Mouse (Mus musculus): Measurements from ENCODE around the gene Rhoh. TPM values are rescaled to one million over a fixed set of nuclear protein-coding genes. Genes with fewer than 3 reads are reported as not detected.

The Rhoh gene
- polyA plus RNA-seq, 1 experiment from 2014 or later = 2.2 TPM

DNA sequence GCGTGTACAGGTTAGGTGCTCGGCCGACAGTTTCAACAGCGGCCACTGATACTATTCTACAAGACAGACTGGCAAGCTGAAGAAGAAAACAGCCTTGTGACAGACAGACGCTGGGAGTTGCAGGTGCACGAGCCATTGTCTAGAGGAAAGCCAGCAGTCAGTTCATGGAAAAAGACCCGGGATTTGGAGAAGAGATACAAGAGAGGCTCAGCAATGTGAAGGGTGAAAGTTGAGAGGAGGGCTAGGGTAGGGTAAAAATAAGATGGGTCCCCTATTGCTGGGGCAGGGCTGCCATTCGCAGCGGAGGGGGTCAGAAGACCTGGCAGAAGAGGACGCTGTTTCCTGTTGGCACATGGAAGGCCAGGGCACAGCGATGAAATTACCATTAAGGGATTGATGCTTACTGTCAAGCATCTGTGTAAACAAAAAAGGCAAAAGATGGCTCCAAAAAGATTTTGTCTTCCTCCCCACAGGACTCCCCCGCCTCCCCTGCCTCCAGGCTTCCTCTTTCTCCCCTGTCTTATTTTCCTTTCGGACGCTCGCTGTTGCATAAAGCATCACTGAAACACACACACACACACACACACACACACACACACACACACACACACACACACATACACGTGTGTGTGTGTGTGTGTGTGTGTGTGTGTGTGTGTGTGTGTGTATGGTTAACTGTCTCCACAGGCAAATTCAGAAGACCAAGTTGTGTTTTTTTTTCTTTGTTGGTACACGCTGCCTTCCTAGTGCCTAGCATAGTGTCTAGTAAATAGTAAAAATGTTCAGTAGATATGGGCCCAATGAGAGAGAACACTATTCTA lies 4.2 kb upstream of the Rhoh start:
- no peak overlapping the region for H3K27ac ChIP-seq (ENCODE audit: low read length)
- no peak overlapping the region for H3K4me3 ChIP-seq (ENCODE audit: low read depth, low read length)
- 58% methylated on average over 16 of the region's 17 CpGs for WGBS (ENCODE audit: insufficient replicate concordance)
- H3K4me1 ChIP-seq (ENCODE audit: control insufficient read depth, low read depth, low read length) = no peaks in the 10 kb centered on the region
- no peaks in the 10 kb centered on the region for H3K27me3 ChIP-seq (ENCODE audit: control insufficient read depth, insufficient read depth, low read depth, low read length)
- H3K9me3 ChIP-seq (replicated peaks; ENCODE audit: control insufficient read depth, low read length) = no peaks in the 10 kb centered on the region
- no peak overlapping the region for H3K4me2 ChIP-seq (ENCODE audit: low read depth, low read length)
- no peaks in the 10 kb centered on the region for H3K36me3 ChIP-seq (ENCODE audit: control insufficient read depth, insufficient read depth)
- no peak overlapping the region for H3K9ac ChIP-seq (ENCODE audit: low read depth, low read length)
- ATAC-seq (ENCODE audit: low read depth) = no peak

DNA sequence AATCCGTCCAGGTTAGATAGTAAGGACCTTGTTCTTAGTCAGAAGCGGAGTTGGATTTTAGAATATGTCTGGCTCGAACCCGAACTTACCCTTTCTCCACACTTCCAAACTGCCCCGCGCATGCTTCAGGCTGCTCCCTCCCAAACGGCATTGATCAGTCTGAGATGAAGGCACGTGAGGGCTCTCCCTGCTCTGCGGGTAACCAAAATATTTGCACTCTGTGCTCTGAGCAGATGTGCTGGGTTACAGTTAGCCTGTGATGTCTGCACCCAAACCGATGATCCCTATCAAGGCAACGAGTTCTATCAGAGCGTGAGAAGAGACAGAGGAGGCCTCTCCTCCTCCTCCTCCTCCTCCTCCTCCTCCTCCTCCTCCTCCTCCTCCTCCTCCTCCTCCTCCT lies 3.1 kb upstream of the Rhoh start:
- WGBS (ENCODE audit: insufficient replicate concordance) = 42% methylated on average over 12 of the region's 12 CpGs
- no peak for ATAC-seq (ENCODE audit: low read depth)

DNA sequence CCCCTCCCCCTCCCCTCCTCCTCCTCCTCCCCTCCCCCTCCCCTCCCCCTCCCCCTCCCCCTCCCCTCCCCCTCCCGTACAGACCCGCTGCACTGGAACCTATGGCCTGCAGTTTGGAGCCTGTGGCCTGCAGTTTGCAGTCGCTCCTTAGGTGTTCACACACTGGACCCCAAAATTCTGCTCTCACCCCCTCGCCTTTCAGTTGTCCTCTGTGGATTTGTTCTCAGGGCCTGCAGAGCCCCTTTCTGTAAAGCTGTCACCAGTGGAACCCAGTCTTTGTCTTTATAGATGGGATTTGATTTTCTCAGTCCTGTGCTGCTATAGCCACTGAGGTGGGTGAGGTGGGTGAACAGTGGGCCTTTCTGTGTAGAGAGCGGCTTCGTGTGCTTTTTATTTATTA lies 2.7 kb upstream of the Rhoh start:
- Histone ChIP-seq H3K36me3 (ENCODE audit: control insufficient read depth, insufficient read depth) (no peaks in the 10 kb centered on the region), H3K4me1 (ENCODE audit: control insufficient read depth, low read depth, low read length) (no peaks in the 10 kb centered on the region), H3K27me3 (ENCODE audit: control insufficient read depth, insufficient read depth, low read depth, low read length) (no peaks in the 10 kb centered on the region), H3K4me2 (ENCODE audit: low read depth, low read length) (no peak overlapping the region), H3K9ac (ENCODE audit: low read depth, low read length) (no peak overlapping the region), H3K9me3 (replicated peaks; ENCODE audit: control insufficient read depth, low read length) (no peaks in the 10 kb centered on the region), H3K4me3 (ENCODE audit: low read depth, low read length) (no peak overlapping the region), H3K27ac (ENCODE audit: low read length) (no peak overlapping the region)
- no peak for ATAC-seq (ENCODE audit: low read depth)
- WGBS (ENCODE audit: insufficient replicate concordance) = 63% methylated on average over 4 of the region's 6 CpGs

More for the DNA sequence above, 3.1 kb upstream of the Rhoh start:
- H3K4me2 ChIP-seq (ENCODE audit: low read depth, low read length) = no peak overlapping the region
- no peaks in the 10 kb centered on the region for H3K36me3 ChIP-seq (ENCODE audit: control insufficient read depth, insufficient read depth)
- H3K27me3 ChIP-seq (ENCODE audit: control insufficient read depth, insufficient read depth, low read depth, low read length) = no peaks in the 10 kb centered on the region
- H3K9me3 ChIP-seq (replicated peaks; ENCODE audit: control insufficient read depth, low read length) = no peaks in the 10 kb centered on the region
- H3K27ac ChIP-seq (ENCODE audit: low read length) = no peak overlapping the region
- no peaks in the 10 kb centered on the region for H3K4me1 ChIP-seq (ENCODE audit: control insufficient read depth, low read depth, low read length)
- H3K4me3 ChIP-seq (ENCODE audit: low read depth, low read length) = no peak overlapping the region
- no peak overlapping the region for H3K9ac ChIP-seq (ENCODE audit: low read depth, low read length)

DNA sequence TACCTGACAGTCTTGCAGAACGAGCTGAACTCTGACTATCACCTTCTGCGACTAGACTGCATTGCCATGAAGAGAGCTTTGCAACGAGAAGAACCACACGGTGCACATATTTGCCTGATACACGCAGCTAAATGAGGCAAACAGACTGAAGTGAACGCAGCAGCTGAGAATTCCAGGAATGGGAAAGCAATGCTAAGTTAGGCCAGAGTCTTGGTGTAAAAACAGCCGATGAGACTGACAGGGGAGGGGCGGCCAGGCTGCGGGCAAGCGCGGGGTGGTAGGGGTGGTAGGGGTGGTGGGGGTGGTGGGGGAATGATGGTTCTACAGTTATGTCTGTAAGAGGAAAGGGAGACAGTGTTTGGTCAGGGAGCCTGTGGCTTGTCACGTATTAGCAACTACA lies 2.1 kb upstream of the Rhoh start:
- no peak overlapping the region for H3K27ac ChIP-seq (ENCODE audit: low read length)
- no peaks in the 10 kb centered on the region for H3K9me3 ChIP-seq (replicated peaks; ENCODE audit: control insufficient read depth, low read length)
- H3K4me1 ChIP-seq (ENCODE audit: control insufficient read depth, low read depth, low read length) = no peaks in the 10 kb centered on the region
- H3K4me2 ChIP-seq (ENCODE audit: low read depth, low read length) = no peak overlapping the region
- no peak overlapping the region for H3K4me3 ChIP-seq (ENCODE audit: low read depth, low read length)
- H3K27me3 ChIP-seq (ENCODE audit: control insufficient read depth, insufficient read depth, low read depth, low read length) = no peaks in the 10 kb centered on the region
- no peak for ATAC-seq (ENCODE audit: low read depth)
- H3K9ac ChIP-seq (ENCODE audit: low read depth, low read length) = no peak overlapping the region
- 57% methylated on average over 12 of the region's 12 CpGs for WGBS (ENCODE audit: insufficient replicate concordance)
- no peaks in the 10 kb centered on the region for H3K36me3 ChIP-seq (ENCODE audit: control insufficient read depth, insufficient read depth)

DNA sequence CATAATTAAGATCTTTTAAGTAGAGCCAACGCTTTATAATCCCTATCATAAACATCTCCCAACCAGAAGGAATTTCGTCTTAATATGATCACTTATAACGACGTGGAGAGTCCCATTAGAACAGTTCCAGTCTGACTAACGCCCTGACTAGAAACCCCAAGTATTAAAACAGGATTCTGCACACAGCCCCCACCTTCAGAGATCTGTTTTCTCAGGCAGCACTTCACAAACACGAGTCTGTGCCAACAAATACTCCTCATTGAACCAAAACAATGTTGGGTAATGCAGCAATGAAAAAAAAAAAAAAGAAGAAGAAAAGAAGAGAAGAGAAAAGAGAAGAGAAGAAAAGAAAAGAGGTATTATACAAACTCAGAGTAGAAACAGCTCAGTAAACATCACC lies 1.6 kb upstream of the Rhoh start:
- no peak overlapping the region for H3K4me3 ChIP-seq (ENCODE audit: low read depth, low read length)
- H3K9ac ChIP-seq (ENCODE audit: low read depth, low read length) = no peak overlapping the region
- H3K36me3 ChIP-seq (ENCODE audit: control insufficient read depth, insufficient read depth) = no peaks in the 10 kb centered on the region
- 62% methylated on average over 6 of the region's 6 CpGs for WGBS (ENCODE audit: insufficient replicate concordance)
- H3K9me3 ChIP-seq (replicated peaks; ENCODE audit: control insufficient read depth, low read length) = no peaks in the 10 kb centered on the region
- no peak overlapping the region for H3K4me2 ChIP-seq (ENCODE audit: low read depth, low read length)
- no peaks in the 10 kb centered on the region for H3K27me3 ChIP-seq (ENCODE audit: control insufficient read depth, insufficient read depth, low read depth, low read length)
- H3K4me1 ChIP-seq (ENCODE audit: control insufficient read depth, low read depth, low read length) = no peaks in the 10 kb centered on the region
- H3K27ac ChIP-seq (ENCODE audit: low read length) = no peak overlapping the region
- ATAC-seq (ENCODE audit: low read depth) = no peak

DNA sequence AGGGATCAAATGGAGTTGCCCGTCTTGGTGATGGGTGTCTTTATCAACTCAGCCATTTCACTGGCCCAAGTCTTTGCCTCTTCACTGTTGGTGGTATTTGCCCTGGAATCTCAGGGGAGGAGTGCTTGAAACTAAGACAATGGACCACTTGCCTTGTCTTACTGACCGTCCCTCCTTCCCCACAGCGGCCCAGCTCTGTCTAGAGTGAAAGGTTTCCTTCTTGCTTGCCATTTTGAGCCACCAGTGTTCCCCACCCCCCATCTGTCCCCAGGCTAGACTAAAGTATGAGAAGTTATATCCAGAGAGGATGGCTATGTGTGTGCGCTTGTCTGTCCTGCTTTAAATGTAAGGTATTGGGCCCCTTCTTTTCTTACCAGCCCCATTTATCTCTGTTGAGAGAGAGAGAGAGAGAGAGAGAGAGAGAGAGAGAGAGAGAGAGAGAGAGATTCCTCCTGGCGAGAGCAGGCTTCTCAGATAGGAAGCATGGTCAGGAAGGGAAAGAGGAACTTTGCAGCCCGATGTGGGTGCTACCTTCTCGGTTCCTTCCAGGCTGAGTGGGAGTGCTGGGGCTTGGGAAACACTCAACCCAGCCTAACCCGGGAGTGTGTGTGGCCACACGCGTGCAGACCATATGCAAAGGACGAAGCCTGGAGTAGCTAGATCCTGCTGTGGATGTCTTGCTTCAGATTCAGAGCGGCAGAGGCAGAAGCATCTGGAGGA lies 572 bp upstream of the Rhoh start:
- 0 out of 2 replicates have a peak, but pooled peaks have one; percentile 16 for ATAC-seq (ENCODE audit: low read depth)
- WGBS (ENCODE audit: insufficient replicate concordance) = 30% methylated on average over 12 of the region's 12 CpGs
- Histone ChIP-seq H3K27ac (ENCODE audit: low read length) (no peak overlapping the region), H3K4me1 (ENCODE audit: control insufficient read depth, low read depth, low read length) (no peaks in the 10 kb centered on the region), H3K4me3 (ENCODE audit: low read depth, low read length) (no peak overlapping the region), H3K9ac (ENCODE audit: low read depth, low read length) (no peak overlapping the region), H3K4me2 (ENCODE audit: low read depth, low read length) (no peak overlapping the region), H3K9me3 (replicated peaks; ENCODE audit: control insufficient read depth, low read length) (no peaks in the 10 kb centered on the region), H3K36me3 (ENCODE audit: control insufficient read depth, insufficient read depth) (no peaks in the 10 kb centered on the region), H3K27me3 (ENCODE audit: control insufficient read depth, insufficient read depth, low read depth, low read length) (no peaks in the 10 kb centered on the region)

DNA sequence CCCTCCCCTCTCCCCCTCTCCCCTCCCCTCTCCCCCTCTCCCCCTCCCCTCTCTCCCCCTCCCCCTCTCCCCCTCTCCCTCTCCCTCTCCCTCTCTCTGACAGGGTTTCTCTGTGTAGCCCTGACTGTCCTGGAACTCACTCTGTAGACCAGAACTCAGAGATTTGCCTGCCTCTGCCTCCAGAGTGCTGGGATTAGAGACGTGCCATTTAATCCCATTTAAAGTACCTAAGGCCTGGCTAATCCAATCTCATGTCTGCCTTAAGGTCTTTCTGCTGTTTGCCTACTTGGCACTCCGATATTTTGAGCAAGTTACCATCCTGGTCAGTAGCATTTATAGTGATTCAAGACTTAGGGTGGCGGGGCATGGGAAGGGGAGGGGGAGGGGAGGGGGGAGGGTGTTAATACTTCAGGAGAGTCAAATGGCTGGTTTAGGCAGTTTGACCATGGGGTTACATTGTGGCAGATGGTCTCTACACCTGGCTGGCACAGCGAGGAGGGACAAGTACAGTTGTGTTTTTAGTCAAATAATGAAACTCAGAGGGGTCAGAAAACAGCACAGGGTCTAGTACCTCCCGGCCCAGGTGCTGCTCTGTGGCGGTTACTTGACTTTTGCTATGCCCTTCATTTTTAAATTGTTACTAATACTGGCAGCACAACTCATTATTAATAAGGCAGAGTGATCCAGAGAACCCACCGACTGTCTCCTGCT lies 1.4 kb downstream of the Rhoh start:
- H3K4me2 ChIP-seq (ENCODE audit: low read depth, low read length) = no peak overlapping the region
- no peaks in the 10 kb centered on the region for H3K36me3 ChIP-seq (ENCODE audit: control insufficient read depth, insufficient read depth)
- no peaks in the 10 kb centered on the region for H3K9me3 ChIP-seq (replicated peaks; ENCODE audit: control insufficient read depth, low read length)
- no peak for ATAC-seq (ENCODE audit: low read depth)
- no peak overlapping the region for H3K27ac ChIP-seq (ENCODE audit: low read length)
- no peak overlapping the region for H3K9ac ChIP-seq (ENCODE audit: low read depth, low read length)
- H3K27me3 ChIP-seq (ENCODE audit: control insufficient read depth, insufficient read depth, low read depth, low read length) = no peaks in the 10 kb centered on the region
- H3K4me3 ChIP-seq (ENCODE audit: low read depth, low read length) = no peak overlapping the region
- H3K4me1 ChIP-seq (ENCODE audit: control insufficient read depth, low read depth, low read length) = no peaks in the 10 kb centered on the region
- 71% methylated on average over 7 of the region's 7 CpGs for WGBS (ENCODE audit: insufficient replicate concordance)

DNA sequence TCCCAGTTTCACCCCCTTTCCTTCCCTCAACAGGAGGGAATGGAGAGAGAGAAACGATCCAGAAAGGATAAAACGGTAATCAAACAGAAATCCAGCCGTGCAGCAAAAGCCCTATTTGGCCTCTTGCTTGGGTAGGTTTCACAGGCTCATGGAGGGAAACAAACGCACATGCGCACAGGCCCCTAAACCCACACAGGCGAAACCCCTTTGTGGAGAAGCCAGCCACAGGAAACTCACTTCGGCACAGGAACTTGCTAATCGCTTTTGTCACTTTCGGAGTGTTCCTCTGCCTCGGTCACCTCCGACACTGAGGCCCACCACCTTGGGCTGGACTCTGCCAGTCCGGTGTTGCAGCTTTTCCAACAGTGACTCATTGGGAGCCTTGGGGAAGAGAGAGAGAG lies 2.3 kb downstream of the Rhoh start:
- 13% methylated on average over 12 of the region's 12 CpGs for WGBS (ENCODE audit: insufficient replicate concordance)

DNA sequence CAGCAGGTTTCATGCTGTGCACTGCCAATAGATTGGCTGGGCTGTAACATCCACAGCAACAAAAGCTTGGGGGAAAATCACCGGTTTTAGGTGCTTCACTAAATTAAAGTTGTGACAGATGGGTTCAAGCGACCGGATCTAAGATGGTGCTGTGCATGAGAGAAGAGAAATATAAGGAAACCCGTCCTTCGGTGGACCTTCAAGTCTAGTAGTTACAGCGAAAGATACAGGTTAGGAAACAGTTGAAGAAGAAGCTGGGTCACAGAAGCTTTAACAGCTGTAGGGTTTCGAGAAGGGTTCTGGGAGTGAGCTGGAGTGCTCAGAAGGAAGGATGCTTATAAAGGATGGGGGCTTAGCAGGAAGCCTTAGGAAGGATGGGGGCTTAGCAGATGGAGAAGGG lies 3.5 kb downstream of the Rhoh start:
- Histone ChIP-seq H3K4me1 (ENCODE audit: control insufficient read depth, low read depth, low read length) (no peaks in the 10 kb centered on the region), H3K27me3 (ENCODE audit: control insufficient read depth, insufficient read depth, low read depth, low read length) (no peaks in the 10 kb centered on the region), H3K9me3 (replicated peaks; ENCODE audit: control insufficient read depth, low read length) (no peaks in the 10 kb centered on the region), H3K9ac (ENCODE audit: low read depth, low read length) (no peak overlapping the region), H3K36me3 (ENCODE audit: control insufficient read depth, insufficient read depth) (no peaks in the 10 kb centered on the region), H3K27ac (ENCODE audit: low read length) (no peak overlapping the region), H3K4me3 (ENCODE audit: low read depth, low read length) (peak overlapping the region; percentile 45), H3K4me2 (ENCODE audit: low read depth, low read length) (peak overlapping the region; percentile 37; the same call in 1 of the 2 replicates)
- no peak for ATAC-seq (ENCODE audit: low read depth)
- WGBS (ENCODE audit: insufficient replicate concordance) = 46% methylated on average over 7 of the region's 7 CpGs

More for the DNA sequence above, 2.3 kb downstream of the Rhoh start:
- H3K4me3 ChIP-seq (ENCODE audit: low read depth, low read length) = peak overlapping the region; percentile 45
- H3K9ac ChIP-seq (ENCODE audit: low read depth, low read length) = no peak overlapping the region
- no peaks in the 10 kb centered on the region for H3K36me3 ChIP-seq (ENCODE audit: control insufficient read depth, insufficient read depth)
- ATAC-seq (ENCODE audit: low read depth) = no peak
- no peaks in the 10 kb centered on the region for H3K4me1 ChIP-seq (ENCODE audit: control insufficient read depth, low read depth, low read length)
- H3K4me2 ChIP-seq (ENCODE audit: low read depth, low read length) = peak overlapping the region; percentile 37
- no peaks in the 10 kb centered on the region for H3K9me3 ChIP-seq (replicated peaks; ENCODE audit: control insufficient read depth, low read length)
- H3K27ac ChIP-seq (ENCODE audit: low read length) = no peak overlapping the region
- H3K27me3 ChIP-seq (ENCODE audit: control insufficient read depth, insufficient read depth, low read depth, low read length) = no peaks in the 10 kb centered on the region
